Comparison of ENCODE assay signal across 11 mouse cellular contexts in genomic region chr10:92928256-92928655, GRCm38 (mm10).
DNase-seq lines count a peak whose midpoint lies in the region; ATAC-seq lines count a peak whose summit lies in the region.
"Had no signal": no experiment of that assay in that cellular context is flagged by ENCODE, and none has a peak within 500 bp of the region (broad histone marks: within the 10 kb centered on the region; RNA-seq: fewer than 3 reads in every experiment).

No protein-coding gene starts in this region.

- 82% methylated on average over 3 of the region's 3 CpGs for WGBS in forebrain, embryonic 13.5 days

- H3K27me3 ChIP-seq in forebrain, embryonic 13.5 days, result no peaks in the 10 kb centered on the region

- no peak overlapping the region for H3K27ac ChIP-seq in forebrain, embryonic 13.5 days

- H3K9me3 ChIP-seq in forebrain, embryonic 13.5 days (replicated peaks), result no peaks in the 10 kb centered on the region

- H3K4me1 ChIP-seq in forebrain, embryonic 13.5 days, result no peaks in the 10 kb centered on the region

- H3K9ac ChIP-seq in forebrain, embryonic 13.5 days, result no peak overlapping the region

- no peaks in the 10 kb centered on the region for H3K36me3 ChIP-seq in forebrain, embryonic 13.5 days (ENCODE audit: poor library complexity, severe bottlenecking)

- no peak for ATAC-seq in forebrain, embryonic 13.5 days
- ATAC-seq: lung, postnatal 0 days had no signal

- DNase-seq in heart, postnatal 4 days, result peak; percentile 52
- no peak for DNase-seq in heart, adult 9 months (ENCODE audit: low spot score in 2 of 2)
- peak; percentile 28 for DNase-seq in right cerebral cortex, postnatal 14 days
- no peak for DNase-seq in right cerebral cortex, adult 18-20 months
- DNase-seq in adipocyte (ENCODE audit: low spot score), result peak; percentile 55
- peak; percentile 2 to 37 for DNase-seq in kidney, postnatal 36 days
- no peak for DNase-seq in ovary, postnatal 36 days (ENCODE audit: low spot score)
- DNase-seq: cerebellum, adult 9-10 months; thymus, postnatal 36 days had no signal

- H3K4me2 ChIP-seq in forebrain, embryonic 13.5 days, result no peak overlapping the region

- no peak overlapping the region for H3K4me3 ChIP-seq in forebrain, embryonic 13.5 days

Comparison
In these comparisons a context has a peak if more than half of its experiments do, and no peak if none do; other contexts are left out.
1. DNase-seq: peak in heart, postnatal 4 days (single experiment), right cerebral cortex, postnatal 14 days (single experiment), adipocyte (single experiment) and kidney, postnatal 36 days (2 of 2); none in heart, adult 9 months (0 of 2), right cerebral cortex, adult 18-20 months (single experiment) and ovary, postnatal 36 days (single experiment).